12 mouse cellular contexts compared by ENCODE assay signal in genomic region chr7:90216511-90216910, GRCm38 (mm10). TPM values are rescaled to one million over a fixed set of nuclear protein-coding genes. Genes with fewer than 3 reads are reported as not detected.
DNase-seq lines count a peak whose midpoint lies in the region; ATAC-seq and TF ChIP-seq lines count a peak whose summit lies in the region.
"Had no signal": no experiment of that assay in that cellular context is flagged by ENCODE, and none has a peak within 500 bp of the region (broad histone marks: within the 10 kb centered on the region; RNA-seq: fewer than 3 reads in every experiment).

No protein-coding gene starts in this region.

- H3K4me1 ChIP-seq in midbrain, postnatal 0 days (ENCODE audit: insufficient read depth, low read length): 0 out of 2 replicates have a peak, but pooled peaks cover 3% of the 10 kb centered on the region
- no peaks in the 10 kb centered on the region for H3K4me1 ChIP-seq in midbrain, embryonic 14.5 days (ENCODE audit: control insufficient read depth, insufficient read depth, low read length)
- H3K4me1 ChIP-seq in limb, embryonic 15.5 days: no peaks in the 10 kb centered on the region

- H3K9me3 ChIP-seq in midbrain, postnatal 0 days (ENCODE audit: low read length): no peaks in the 10 kb centered on the region
- no peaks in the 10 kb centered on the region for H3K9me3 ChIP-seq in midbrain, embryonic 14.5 days (ENCODE audit: control insufficient read depth, low read length)
- no peaks in the 10 kb centered on the region for H3K9me3 ChIP-seq in limb, embryonic 15.5 days

- no peak for TF ChIP-seq CTCF in midbrain, postnatal 0 days (IDR thresholded peaks at IDR 0.05)

- peak; percentile 17 for DNase-seq in embryo, embryonic 11 days
- DNase-seq in embryo, embryonic 10 days (ENCODE audit: low spot score): no peak
- peak; percentile 52 for DNase-seq in midbrain, postnatal 0 days (ENCODE audit: low spot score)
- no peak for DNase-seq in midbrain, embryonic 14.5 days
- DNase-seq in frontal cortex, postnatal 10 days (ENCODE audit: low spot score in 2 of 2): peak; percentile 20 to 26
- DNase-seq in adrenal gland, adult 8-10 months: no peak
- DNase-seq in lung, postnatal 36 days: no peak
- DNase-seq: kidney, postnatal 14 days; lung, embryonic 14.5 days had no signal

- ATAC-seq in midbrain, postnatal 0 days (ENCODE audit: low FRiP score): peak; percentile 54; the same call in 1 of the 2 replicates
- ATAC-seq in midbrain, embryonic 14.5 days (ENCODE audit: low FRiP score, low TSS enrichment): no peak
- ATAC-seq in limb, embryonic 15.5 days (ENCODE audit: insufficient number of reproducible peaks, low FRiP score, low TSS enrichment, low read depth): peak; percentile 40; the same call in 1 of the 2 replicates

- H3K4me3 ChIP-seq in midbrain, postnatal 0 days (ENCODE audit: low read depth, low read length): no peak overlapping the region
- no peak overlapping the region for H3K4me3 ChIP-seq in midbrain, embryonic 14.5 days (replicated peaks; ENCODE audit: low read depth, low read length)
- no peak overlapping the region for H3K4me3 ChIP-seq in limb, embryonic 15.5 days

- H3K27ac ChIP-seq in midbrain, postnatal 0 days (ENCODE audit: low read depth, low read length): no peak overlapping the region
- no peak overlapping the region for H3K27ac ChIP-seq in midbrain, embryonic 14.5 days (replicated peaks; ENCODE audit: low read depth, low read length)
- peak overlapping the region; percentile 57 for H3K27ac ChIP-seq in limb, embryonic 15.5 days

- H3K9ac ChIP-seq in midbrain, postnatal 0 days (replicated peaks; ENCODE audit: low read length, poor library complexity, severe bottlenecking): no peak overlapping the region
- no peak overlapping the region for H3K9ac ChIP-seq in midbrain, embryonic 14.5 days (replicated peaks; ENCODE audit: low read length)
- no peak overlapping the region for H3K9ac ChIP-seq in limb, embryonic 15.5 days
- H3K9ac ChIP-seq: lung, embryonic 14.5 days had no signal

- H3K27me3 ChIP-seq in midbrain, postnatal 0 days (ENCODE audit: insufficient read depth, low read length): no peaks in the 10 kb centered on the region
- no peaks in the 10 kb centered on the region for H3K27me3 ChIP-seq in midbrain, embryonic 14.5 days (ENCODE audit: control insufficient read depth, insufficient read depth, low read length)
- no peaks in the 10 kb centered on the region for H3K27me3 ChIP-seq in limb, embryonic 15.5 days

- H3K36me3 ChIP-seq in midbrain, postnatal 0 days (ENCODE audit: insufficient read depth, low read length): no peaks in the 10 kb centered on the region
- no peaks in the 10 kb centered on the region for H3K36me3 ChIP-seq in midbrain, embryonic 14.5 days (ENCODE audit: control insufficient read depth, insufficient read depth, low read length)
- H3K36me3 ChIP-seq in limb, embryonic 15.5 days: no peaks in the 10 kb centered on the region

- WGBS in midbrain, postnatal 0 days: 61% methylated on average over 8 of the region's 8 CpGs
- 59% methylated on average over 8 of the region's 8 CpGs for WGBS in midbrain, embryonic 14.5 days
- 37% methylated on average over 8 of the region's 8 CpGs for WGBS in limb, embryonic 15.5 days

- no peak overlapping the region for H3K4me2 ChIP-seq in midbrain, postnatal 0 days (ENCODE audit: low read depth, low read length, poor library complexity, severe bottlenecking)
- H3K4me2 ChIP-seq in midbrain, embryonic 14.5 days (ENCODE audit: low read length): no peak overlapping the region
- H3K4me2 ChIP-seq in limb, embryonic 15.5 days: no peak overlapping the region
- H3K4me2 ChIP-seq: lung, embryonic 14.5 days had no signal

RNA-seq across cellular contexts. Expression of gene Ccdc83, which starts 49.1 kb away (rescaled TPM):
- not detected in 2 replicates for total RNA-seq in midbrain, postnatal 0 days (2014; rRNA removed)
- not detected in 2 replicates for polyA plus RNA-seq in midbrain, postnatal 0 days (2015; fragmentation: Nextera tagmentation; extraction: Ambion mirVana)
- not detected in 2 replicates for polyA plus RNA-seq in midbrain, embryonic 14.5 days (2014; fragmentation: Nextera tagmentation; extraction: Ambion mirVana)
- not detected in 2 replicates for polyA plus RNA-seq in limb, embryonic 15.5 days (2015; fragmentation: Nextera tagmentation; extraction: Ambion mirVana)
- not detected for total RNA-seq in adrenal gland, adult 8-10 months (2022)
- total RNA-seq: adrenal gland, postnatal 4 days had no signal
- polyA plus RNA-seq: lung, embryonic 14.5 days; stomach, embryonic 14.5 days had no signal

Comparison
In these comparisons a context has a peak if more than half of its experiments do, and no peak if none do; other contexts are left out.
1. DNase-seq: peak in embryo, embryonic 11 days (single experiment), midbrain, postnatal 0 days (single experiment) and frontal cortex, postnatal 10 days (2 of 2); none in embryo, embryonic 10 days (single experiment), midbrain, embryonic 14.5 days (single experiment), adrenal gland, adult 8-10 months (single experiment) and lung, postnatal 36 days (single experiment).